Mouse (Mus musculus): Measurements from ENCODE around the gene Gp1ba. TPM values are rescaled to one million over a fixed set of nuclear protein-coding genes. Genes with fewer than 3 reads are reported as not detected.
A peak's percentile ranks its signal among the peaks of the same experiment; 100 is the strongest.

The Gp1ba gene
- total and polyA plus RNA-seq, 3 experiments = 1.1 to 9.0 (median 3.4) TPM

DNA sequence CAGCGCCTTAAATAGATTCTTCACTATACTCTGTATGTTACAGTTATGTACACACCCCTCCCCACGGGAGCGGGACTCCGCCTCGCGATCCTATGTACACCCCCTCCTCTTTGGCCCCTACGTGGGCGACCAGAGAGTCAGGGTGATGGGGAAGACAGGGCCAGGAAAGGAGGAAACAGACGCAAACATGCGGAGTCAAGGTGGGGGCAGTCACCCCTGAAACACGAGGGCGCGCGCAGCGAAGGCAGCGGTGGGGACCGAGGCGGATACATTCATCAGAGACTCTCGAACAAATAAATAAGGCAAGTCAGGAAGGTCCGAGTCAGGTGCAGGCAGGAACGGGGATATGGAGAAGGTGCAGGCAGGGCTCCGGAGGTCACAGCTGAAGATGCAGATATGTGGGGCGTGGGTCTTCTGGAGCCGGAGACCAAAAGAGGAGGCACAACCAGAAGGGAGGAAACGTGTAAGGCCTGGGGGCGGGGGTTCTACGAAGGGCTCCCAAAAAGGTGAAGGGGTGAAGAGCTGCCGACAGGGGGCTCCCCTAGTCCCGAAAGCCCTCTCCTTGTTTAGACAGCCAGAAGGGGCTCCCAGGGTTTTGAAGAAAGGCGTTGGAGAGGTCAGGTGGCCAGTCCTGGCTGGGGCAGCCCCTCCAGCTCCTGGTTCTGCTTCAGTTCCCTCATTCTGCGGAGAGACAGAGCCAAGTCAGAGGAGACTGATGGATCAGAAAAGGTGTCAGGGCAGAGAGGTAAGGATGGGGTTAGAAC, 30.8 kb downstream of the Gp1ba start:
- DNase-seq (ENCODE audit: low spot score) = peak; percentile 86
- Histone ChIP-seq H3K4me3 (ENCODE audit: low read depth, low read length) (peak overlapping the region; percentile 77), H3K9me3 (replicated peaks) (no peaks in the 10 kb centered on the region), H3K4me1 (ENCODE audit: insufficient read depth, low read depth, low read length) (peaks cover 54% of the 10 kb centered on the region), H3K27me3 (ENCODE audit: insufficient read depth, low read length) (no peaks in the 10 kb centered on the region), H3K36me3 (replicated peaks) (peaks cover 72% of the 10 kb centered on the region)
- ATAC-seq (ENCODE audit: extremely low read depth, insufficient number of reproducible peaks, low FRiP score, poor library complexity, severe bottlenecking) = peak; percentile 17; the same call in 1 of the 2 replicates
- 0 out of 2 replicates have a peak, but pooled peaks have one; percentile 34 for TF ChIP-seq CTCF (IDR thresholded peaks at IDR 0.05; ENCODE audit: low read depth, low read length)
- TF ChIP-seq GATA2 (IDR thresholded peaks at IDR 0.05; ENCODE audit: borderline replicate concordance, low read depth, low read length) = no peak

DNA sequence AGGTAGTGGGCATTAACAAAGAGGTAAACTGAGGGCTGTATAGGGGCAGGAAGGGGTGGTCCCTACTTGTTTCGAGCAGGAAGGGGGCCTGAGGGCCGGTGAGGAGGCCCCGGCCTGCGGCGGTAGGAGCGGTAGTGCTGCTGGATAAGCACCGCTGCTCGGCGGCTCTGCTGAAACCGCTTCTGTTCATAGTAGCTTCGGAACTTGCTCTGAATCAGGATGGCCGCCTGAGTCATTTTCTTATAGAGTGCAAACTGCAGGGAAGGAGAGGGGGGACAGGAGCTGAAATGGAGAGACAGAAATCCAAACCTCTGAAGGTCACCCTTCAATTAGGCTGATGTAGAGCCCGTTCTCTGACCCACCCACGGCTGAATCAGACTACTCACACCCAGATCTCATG, 31.6 kb downstream of the Gp1ba start:
- peaks cover 72% of the 10 kb centered on the region for H3K36me3 ChIP-seq (replicated peaks)

DNA sequence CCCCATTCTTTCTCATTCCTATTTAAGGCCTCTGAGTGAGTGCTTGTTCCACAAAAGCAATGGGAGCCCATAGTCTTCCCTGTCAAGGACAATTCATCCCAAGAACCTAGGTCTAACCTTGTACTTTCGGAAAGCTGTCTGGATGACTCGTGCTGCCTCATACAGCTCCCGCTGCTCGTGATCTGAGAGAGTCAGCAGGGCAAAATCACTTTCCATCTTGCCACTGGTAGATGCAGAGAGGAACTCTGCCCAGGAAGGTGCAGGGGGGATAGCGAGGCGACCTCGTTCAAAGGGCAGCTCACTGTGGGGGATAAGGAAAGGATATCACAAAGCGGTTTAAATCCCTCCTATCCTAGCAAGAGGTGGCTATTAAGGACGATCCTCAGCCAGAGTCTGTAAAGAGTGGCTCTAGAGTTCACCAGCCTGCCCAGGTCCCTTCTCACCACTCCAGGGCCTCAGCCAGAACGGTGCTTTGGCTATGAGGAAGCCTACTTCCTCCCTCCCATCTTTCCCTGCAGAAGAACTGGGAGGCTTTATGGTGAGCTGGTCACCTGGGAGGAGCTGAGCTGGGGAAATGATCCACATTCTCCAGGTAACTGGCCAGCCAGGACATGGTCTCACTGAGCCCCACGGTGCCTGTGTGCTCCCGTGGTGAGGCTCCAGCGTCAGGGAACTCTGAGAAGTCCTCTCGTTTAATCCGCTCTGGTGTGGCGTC, 32.6 kb downstream of the Gp1ba start:
- no peaks in the 10 kb centered on the region for H3K27me3 ChIP-seq (ENCODE audit: insufficient read depth, low read length)
- peaks cover 52% of the 10 kb centered on the region for H3K4me1 ChIP-seq (ENCODE audit: insufficient read depth, low read depth, low read length)
- peaks cover 72% of the 10 kb centered on the region for H3K36me3 ChIP-seq (replicated peaks)
- H3K9me3 ChIP-seq (replicated peaks) = no peaks in the 10 kb centered on the region
- TF ChIP-seq TAL1 (conservative IDR thresholded peaks at IDR 0.05; ENCODE audit: low read depth, low read length) (no peak), GATA2 (IDR thresholded peaks at IDR 0.05; ENCODE audit: borderline replicate concordance, low read depth, low read length) (no peak), CTCF (IDR thresholded peaks at IDR 0.05; ENCODE audit: low read depth, low read length) (no peak), POLR2AphosphoS5 (IDR thresholded peaks at IDR 0.05; ENCODE audit: insufficient replicate concordance, low read depth, low read length) (no peak), GATA1 (IDR thresholded peaks at IDR 0.05; ENCODE audit: borderline replicate concordance, low read length) (no peak)
- ATAC-seq (ENCODE audit: extremely low read depth, insufficient number of reproducible peaks, low FRiP score, poor library complexity, severe bottlenecking) (no peak), DNase-seq (ENCODE audit: low spot score) (no peak)
- no peak overlapping the region for H3K4me3 ChIP-seq (ENCODE audit: low read depth, low read length)

More for the DNA sequence above, 31.6 kb downstream of the Gp1ba start:
- Histone ChIP-seq H3K4me3 (ENCODE audit: low read depth, low read length) (peak overlapping the region; percentile 77; the same call in 1 of the 2 replicates), H3K27me3 (ENCODE audit: insufficient read depth, low read length) (no peaks in the 10 kb centered on the region), H3K9me3 (replicated peaks) (no peaks in the 10 kb centered on the region), H3K4me1 (ENCODE audit: insufficient read depth, low read depth, low read length) (peaks cover 52% of the 10 kb centered on the region)
- DNase-seq (ENCODE audit: low spot score) (no peak), ATAC-seq (ENCODE audit: extremely low read depth, insufficient number of reproducible peaks, low FRiP score, poor library complexity, severe bottlenecking) (no peak)
- TF ChIP-seq TAL1 (conservative IDR thresholded peaks at IDR 0.05; ENCODE audit: low read depth, low read length) = no peak
- TF ChIP-seq GATA1 (IDR thresholded peaks at IDR 0.05; ENCODE audit: borderline replicate concordance, low read length) = no peak
- no peak for TF ChIP-seq POLR2AphosphoS5 (IDR thresholded peaks at IDR 0.05; ENCODE audit: insufficient replicate concordance, low read depth, low read length)
- TF ChIP-seq GATA2 (IDR thresholded peaks at IDR 0.05; ENCODE audit: borderline replicate concordance, low read depth, low read length) = no peak
- TF ChIP-seq CTCF (IDR thresholded peaks at IDR 0.05; ENCODE audit: low read depth, low read length) = no peak

DNA sequence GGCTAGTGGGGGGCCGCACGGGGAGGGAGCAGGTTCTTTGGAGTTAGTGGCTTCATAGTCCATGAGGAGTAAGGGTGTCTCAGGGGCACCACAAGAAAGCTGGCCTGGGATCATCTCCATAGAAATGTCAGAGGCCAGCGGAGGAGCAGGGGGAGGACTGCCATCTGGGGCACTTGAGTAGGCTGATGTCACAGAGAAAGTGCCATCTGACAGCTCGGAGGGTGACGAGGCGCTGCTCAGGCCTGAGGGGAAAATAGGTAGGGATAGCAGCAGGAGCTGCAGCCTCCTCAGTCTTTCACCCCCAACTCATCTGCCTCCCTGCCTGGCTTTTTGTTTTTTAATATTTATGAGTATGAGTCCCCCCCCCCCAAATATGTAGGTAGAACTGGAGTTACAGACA, 35.1 kb downstream of the Gp1ba start:
- DNase-seq (ENCODE audit: low spot score) (no peak), ATAC-seq (ENCODE audit: extremely low read depth, insufficient number of reproducible peaks, low FRiP score, poor library complexity, severe bottlenecking) (no peak)
- Histone ChIP-seq H3K4me3 (ENCODE audit: low read depth, low read length) (no peak overlapping the region), H3K9me3 (replicated peaks) (no peaks in the 10 kb centered on the region), H3K27me3 (ENCODE audit: insufficient read depth, low read length) (no peaks in the 10 kb centered on the region), H3K36me3 (replicated peaks) (peaks cover 82% of the 10 kb centered on the region), H3K4me1 (ENCODE audit: insufficient read depth, low read depth, low read length) (peaks cover 32% of the 10 kb centered on the region)
- TF ChIP-seq CTCF (IDR thresholded peaks at IDR 0.05; ENCODE audit: low read depth, low read length) (no peak), GATA2 (IDR thresholded peaks at IDR 0.05; ENCODE audit: borderline replicate concordance, low read depth, low read length) (no peak), TAL1 (conservative IDR thresholded peaks at IDR 0.05; ENCODE audit: low read depth, low read length) (no peak), POLR2AphosphoS5 (IDR thresholded peaks at IDR 0.05; ENCODE audit: insufficient replicate concordance, low read depth, low read length) (no peak), GATA1 (IDR thresholded peaks at IDR 0.05; ENCODE audit: borderline replicate concordance, low read length) (no peak)

DNA sequence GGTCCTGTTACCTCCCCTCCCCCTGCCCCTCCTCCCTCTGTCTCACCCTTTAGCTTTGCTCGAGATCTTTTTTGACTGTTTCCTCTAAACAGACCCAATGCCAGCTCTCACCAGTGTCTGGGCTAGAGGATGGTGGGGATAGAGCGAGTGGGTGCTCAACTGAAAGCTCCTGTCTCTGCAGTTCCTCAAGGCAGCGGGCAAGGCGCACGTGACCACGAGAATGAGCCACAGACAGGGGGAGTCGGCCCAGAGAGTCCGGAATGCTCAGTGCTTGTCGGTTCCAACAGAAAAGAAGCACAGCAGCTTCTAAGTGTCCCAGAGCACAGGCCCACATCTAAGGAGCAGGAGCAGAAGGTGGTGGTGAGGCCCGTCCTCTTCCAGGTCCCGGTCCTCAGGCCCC, 35.6 kb downstream of the Gp1ba start:
- ATAC-seq (ENCODE audit: extremely low read depth, insufficient number of reproducible peaks, low FRiP score, poor library complexity, severe bottlenecking) (no peak), DNase-seq (ENCODE audit: low spot score) (no peak)
- Histone ChIP-seq H3K36me3 (replicated peaks) (peaks cover 87% of the 10 kb centered on the region), H3K9me3 (replicated peaks) (no peaks in the 10 kb centered on the region), H3K4me3 (ENCODE audit: low read depth, low read length) (no peak overlapping the region), H3K27me3 (ENCODE audit: insufficient read depth, low read length) (no peaks in the 10 kb centered on the region), H3K4me1 (ENCODE audit: insufficient read depth, low read depth, low read length) (peaks cover 34% of the 10 kb centered on the region)
- no peak for TF ChIP-seq POLR2AphosphoS5 (IDR thresholded peaks at IDR 0.05; ENCODE audit: insufficient replicate concordance, low read depth, low read length)
- no peak for TF ChIP-seq GATA2 (IDR thresholded peaks at IDR 0.05; ENCODE audit: borderline replicate concordance, low read depth, low read length)
- TF ChIP-seq TAL1 (conservative IDR thresholded peaks at IDR 0.05; ENCODE audit: low read depth, low read length) = no peak
- no peak for TF ChIP-seq GATA1 (IDR thresholded peaks at IDR 0.05; ENCODE audit: borderline replicate concordance, low read length)
- TF ChIP-seq CTCF (IDR thresholded peaks at IDR 0.05; ENCODE audit: low read depth, low read length) = no peak

DNA sequence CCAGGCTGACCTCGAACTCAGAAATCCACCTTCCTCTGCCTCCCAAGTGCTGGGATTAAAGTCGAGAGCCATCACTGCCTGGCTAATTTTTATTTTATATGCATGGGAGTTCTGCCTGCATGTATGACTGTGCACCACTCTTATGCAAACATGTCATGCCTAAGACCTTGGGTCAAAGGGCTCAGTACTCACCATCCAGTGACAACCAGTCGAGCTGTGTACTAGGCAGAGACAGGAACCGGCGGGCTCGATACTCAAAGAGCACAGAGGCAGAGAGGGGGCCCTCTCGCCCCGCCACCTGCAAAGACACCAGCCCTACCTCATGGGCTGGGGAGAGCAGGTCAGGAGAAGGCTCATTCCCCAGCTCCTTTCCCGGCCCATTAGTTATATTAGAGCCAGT, 39.2 kb downstream of the Gp1ba start:
- no peak overlapping the region for H3K4me3 ChIP-seq (ENCODE audit: low read depth, low read length)
- H3K9me3 ChIP-seq (replicated peaks) = no peaks in the 10 kb centered on the region
- H3K36me3 ChIP-seq (replicated peaks) = peaks cover 90% of the 10 kb centered on the region
- DNase-seq (ENCODE audit: low spot score) (no peak), ATAC-seq (ENCODE audit: extremely low read depth, insufficient number of reproducible peaks, low FRiP score, poor library complexity, severe bottlenecking) (no peak)
- H3K27me3 ChIP-seq (ENCODE audit: insufficient read depth, low read length) = no peaks in the 10 kb centered on the region
- H3K4me1 ChIP-seq (ENCODE audit: insufficient read depth, low read depth, low read length) = peaks cover 38% of the 10 kb centered on the region
- TF ChIP-seq GATA2 (IDR thresholded peaks at IDR 0.05; ENCODE audit: borderline replicate concordance, low read depth, low read length) (no peak), TAL1 (conservative IDR thresholded peaks at IDR 0.05; ENCODE audit: low read depth, low read length) (no peak), GATA1 (IDR thresholded peaks at IDR 0.05; ENCODE audit: borderline replicate concordance, low read length) (no peak), CTCF (IDR thresholded peaks at IDR 0.05; ENCODE audit: low read depth, low read length) (no peak), POLR2AphosphoS5 (IDR thresholded peaks at IDR 0.05; ENCODE audit: insufficient replicate concordance, low read depth, low read length) (no peak)

Data from G1E (cell line).